ENCODE assay signal across 8 mouse cellular contexts in the genomic region with DNA sequence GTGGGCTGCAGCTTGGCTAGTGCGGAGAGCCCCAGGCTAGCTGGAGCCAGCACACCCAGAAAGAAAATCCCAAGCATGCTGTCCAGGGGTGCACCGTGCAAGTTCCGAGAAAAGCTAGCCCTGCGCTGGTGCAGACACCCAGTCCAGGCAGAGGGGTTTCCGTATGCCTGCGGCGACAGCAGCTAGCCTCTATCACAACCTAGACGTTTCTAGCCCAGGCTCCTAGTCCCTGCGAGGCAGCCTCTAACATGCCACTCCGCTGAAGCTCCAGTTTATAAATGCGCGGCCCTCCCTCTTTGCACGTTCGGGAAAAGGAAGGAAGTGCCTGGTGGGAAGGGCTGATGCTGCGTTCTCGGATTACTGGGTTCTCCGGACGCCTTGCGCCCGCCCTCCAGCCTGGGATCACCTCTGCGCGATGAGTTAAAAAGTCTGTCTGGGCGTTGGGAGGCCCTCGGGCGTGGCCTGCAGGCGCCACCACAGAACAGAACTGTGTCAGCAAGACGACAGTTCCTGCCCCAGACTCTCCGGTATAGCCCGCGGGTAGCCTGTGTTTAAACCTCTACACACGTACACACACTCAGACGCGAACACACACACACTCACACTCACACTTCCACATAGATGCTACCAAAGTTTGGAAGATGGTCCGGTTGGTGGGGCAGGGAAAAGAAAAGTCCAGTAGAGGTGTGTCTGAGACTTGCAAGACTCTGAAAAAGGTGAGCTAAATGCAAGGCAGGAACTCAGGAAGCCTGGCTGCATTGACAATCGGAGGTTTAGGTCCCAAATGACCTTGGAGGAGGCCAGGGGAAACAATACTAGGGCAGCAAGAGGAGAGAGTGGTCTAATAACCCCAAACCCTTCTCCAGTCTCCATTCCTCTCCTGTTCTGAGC. TPM values are rescaled to one million over a fixed set of nuclear protein-coding genes. Genes with fewer than 3 reads are reported as not detected.
DNase-seq lines count a peak whose midpoint lies in the region; ATAC-seq and TF ChIP-seq lines count a peak whose summit lies in the region.

A gene (minus strand): TSS at position 319 of the 891 bp plus-strand sequence.

- peaks cover 22% of the 10 kb centered on the region for H3K9me3 ChIP-seq in E14TG2a.4 (ENCODE audit: low read length)
- no peaks in the 10 kb centered on the region for H3K9me3 ChIP-seq in hindbrain, embryonic 15.5 days
- no peaks in the 10 kb centered on the region for H3K9me3 ChIP-seq in limb, embryonic 15.5 days
- no peaks in the 10 kb centered on the region for H3K9me3 ChIP-seq in midbrain, embryonic 13.5 days
- no peaks in the 10 kb centered on the region for H3K9me3 ChIP-seq in stomach, embryonic 16.5 days (replicated peaks; ENCODE audit: control insufficient read depth, low read length)

- H3K27me3 ChIP-seq in E14TG2a.4 (ENCODE audit: insufficient read depth, low read length): peaks cover 43% of the 10 kb centered on the region
- peaks cover 58% of the 10 kb centered on the region for H3K27me3 ChIP-seq in hindbrain, embryonic 15.5 days
- peaks cover 38% of the 10 kb centered on the region for H3K27me3 ChIP-seq in limb, embryonic 15.5 days
- peaks cover 55% of the 10 kb centered on the region for H3K27me3 ChIP-seq in midbrain, embryonic 13.5 days
- H3K27me3 ChIP-seq in stomach, embryonic 16.5 days (ENCODE audit: control insufficient read depth, insufficient read depth, low read length): peaks cover 11% of the 10 kb centered on the region

- WGBS in hindbrain, embryonic 15.5 days: 2% methylated on average over 35 of the region's 35 CpGs
- WGBS in limb, embryonic 15.5 days: 2% methylated on average over 35 of the region's 35 CpGs
- 3% methylated on average over 35 of the region's 35 CpGs for WGBS in midbrain, embryonic 13.5 days
- WGBS in stomach, embryonic 16.5 days: 2% methylated on average over 35 of the region's 35 CpGs

- no peak within 1 kb of the TSS for H3K27ac ChIP-seq in hindbrain, embryonic 15.5 days (replicated peaks)
- peak within 1 kb of the TSS; percentile 61 for H3K27ac ChIP-seq in limb, embryonic 15.5 days
- no peak within 1 kb of the TSS for H3K27ac ChIP-seq in midbrain, embryonic 13.5 days
- H3K27ac ChIP-seq in stomach, embryonic 16.5 days (ENCODE audit: low read length): peak within 1 kb of the TSS; percentile 56

- ATAC-seq in hindbrain, embryonic 15.5 days (ENCODE audit: low FRiP score, low read depth): peak; percentile 71
- ATAC-seq in limb, embryonic 15.5 days (ENCODE audit: insufficient number of reproducible peaks, low FRiP score, low TSS enrichment, low read depth): peak; percentile 75
- ATAC-seq in midbrain, embryonic 13.5 days: peak; percentile 70
- ATAC-seq in stomach, embryonic 16.5 days (ENCODE audit: insufficient read depth, low FRiP score): peak; percentile 85
- no peak for ATAC-seq in cerebellum, adult (ENCODE audit: insufficient number of reproducible peaks, low FRiP score, low TSS enrichment)

- no peak for TF ChIP-seq CTCF in E14TG2a.4 (conservative IDR thresholded peaks at IDR 0.05; ENCODE audit: low read length)

- intact Hi-C loops in gastrocnemius, postnatal 14 days (cut with DNase I; ENCODE audit: low total_unique reads): loop anchor here (5.0 to 10.0 kb wide), 4 partner anchors 129 to 286 kb away; no protein-coding TSS in a partner anchor

- peaks cover 4% of the 10 kb centered on the region; the same call in 1 of the 2 replicates for H3K36me3 ChIP-seq in E14TG2a.4 (ENCODE audit: insufficient read depth, low read length)
- no peaks in the 10 kb centered on the region for H3K36me3 ChIP-seq in hindbrain, embryonic 15.5 days
- no peaks in the 10 kb centered on the region for H3K36me3 ChIP-seq in limb, embryonic 15.5 days
- H3K36me3 ChIP-seq in midbrain, embryonic 13.5 days: no peaks in the 10 kb centered on the region
- H3K36me3 ChIP-seq in stomach, embryonic 16.5 days (ENCODE audit: control insufficient read depth, insufficient read depth, low read length): no peaks in the 10 kb centered on the region

- 0 out of 2 replicates have a peak within 1 kb of the TSS, but pooled peaks have one; percentile 36 for H3K9ac ChIP-seq in hindbrain, embryonic 15.5 days
- H3K9ac ChIP-seq in limb, embryonic 15.5 days: peak within 1 kb of the TSS; percentile 35
- H3K9ac ChIP-seq in midbrain, embryonic 13.5 days (replicated peaks): peak within 1 kb of the TSS; percentile 48
- H3K9ac ChIP-seq in stomach, embryonic 16.5 days (ENCODE audit: low read length): peak within 1 kb of the TSS; percentile 68

- H3K4me1 ChIP-seq in E14TG2a.4 (replicated peaks; ENCODE audit: low read depth, low read length): peaks cover 27% of the 10 kb centered on the region
- H3K4me1 ChIP-seq in hindbrain, embryonic 15.5 days (replicated peaks): peaks cover 29% of the 10 kb centered on the region
- H3K4me1 ChIP-seq in limb, embryonic 15.5 days: peaks cover 29% of the 10 kb centered on the region
- peaks cover 29% of the 10 kb centered on the region for H3K4me1 ChIP-seq in midbrain, embryonic 13.5 days (replicated peaks)
- peaks cover 6% of the 10 kb centered on the region for H3K4me1 ChIP-seq in stomach, embryonic 16.5 days (ENCODE audit: control insufficient read depth, insufficient read depth, low read length)

- H3K4me3 ChIP-seq in E14TG2a.4 (replicated peaks; ENCODE audit: low read length): peak within 1 kb of the TSS; percentile 63
- peak within 1 kb of the TSS; percentile 41 for H3K4me3 ChIP-seq in hindbrain, embryonic 15.5 days
- H3K4me3 ChIP-seq in limb, embryonic 15.5 days: peak within 1 kb of the TSS; percentile 46
- peak within 1 kb of the TSS; percentile 42 for H3K4me3 ChIP-seq in midbrain, embryonic 13.5 days (replicated peaks)
- H3K4me3 ChIP-seq in stomach, embryonic 16.5 days (replicated peaks; ENCODE audit: low read length): peak within 1 kb of the TSS; percentile 49

- peak within 1 kb of the TSS; percentile 60 for H3K4me2 ChIP-seq in hindbrain, embryonic 15.5 days
- peak within 1 kb of the TSS; percentile 87 for H3K4me2 ChIP-seq in limb, embryonic 15.5 days
- H3K4me2 ChIP-seq in midbrain, embryonic 13.5 days (replicated peaks): peak within 1 kb of the TSS; percentile 62
- peak within 1 kb of the TSS; percentile 72 for H3K4me2 ChIP-seq in stomach, embryonic 16.5 days (ENCODE audit: low read depth, low read length)

- DNase-seq in adrenal gland, postnatal 4 days (ENCODE audit: low spot score in 2 of 2): peak in 1 of 2 experiments; percentile 37
- DNase-seq in gastrocnemius, postnatal 14 days: peak; percentile 80

RNA-seq across cellular contexts. Expression of the gene that starts here (rescaled TPM):
- 10 to 100 TPM; 22.9 to 25.2 TPM for total RNA-seq in adrenal gland, postnatal 4 days (2021)
- 10 to 100 TPM; 19.3 to 27.9 TPM for total RNA-seq in gastrocnemius, postnatal 14 days (2021)
- polyA plus RNA-seq in hindbrain, embryonic 15.5 days (2015; fragmentation: Nextera tagmentation; extraction: Ambion mirVana): 9.0 and 14.4 TPM in 2 replicates
- 28.5 and 29.1 TPM in 2 replicates for polyA plus RNA-seq in limb, embryonic 15.5 days (2015; fragmentation: Nextera tagmentation; extraction: Ambion mirVana)
- polyA plus RNA-seq in midbrain, embryonic 13.5 days (2015; fragmentation: Nextera tagmentation; extraction: Ambion mirVana): 4.5 and 4.8 TPM in 2 replicates
- 33.7 and 37.3 TPM in 2 replicates for polyA plus RNA-seq in stomach, embryonic 16.5 days (2015; fragmentation: Nextera tagmentation; extraction: Ambion mirVana)

Comparison
In these comparisons a context has a peak if more than half of its experiments do, and no peak if none do; other contexts are left out.
1. H3K27ac ChIP-seq: peak in limb, embryonic 15.5 days (single experiment) and stomach, embryonic 16.5 days (single experiment); none in hindbrain, embryonic 15.5 days (single experiment) and midbrain, embryonic 13.5 days (single experiment).
2. Peak in every context shown above with its lines, with median percentiles within 50 percentile points of each other: H3K4me3 ChIP-seq, H3K4me2 ChIP-seq and H3K9ac ChIP-seq.